Mouse (Mus musculus): ENCODE measurements around the gene Gm9774. TPM values are rescaled to one million over a fixed set of nuclear protein-coding genes. Genes with fewer than 3 reads are reported as not detected.

Gm9774 gene
- polyA plus RNA-seq, 1 experiment, result 8.5 TPM

GRCm38 (mm10) chr3:92385385-92385784, 43.8 kb downstream of the Gm9774 start, which contains the start of gene Sprr2h:
Gene Sprr2h (plus strand): TSS chr3:92385685.
- Histone ChIP-seq H3ac (ENCODE audit: control insufficient read depth, insufficient read length, low read depth) (no peak within 1 kb of the TSS), H3K79me3 (ENCODE audit: low read depth) (no peaks in the 10 kb centered on the region), H3K4me3 (ENCODE audit: insufficient read depth, poor library complexity, severe bottlenecking) (no peak within 1 kb of the TSS), H3K27me3 (ENCODE audit: control insufficient read depth, insufficient read depth, insufficient read length) (no peaks in the 10 kb centered on the region), H3K79me2 (ENCODE audit: control insufficient read depth, insufficient read depth) (no peaks in the 10 kb centered on the region), H3K36me3 (ENCODE audit: control insufficient read depth, insufficient read depth) (no peaks in the 10 kb centered on the region)
- TF ChIP-seq MAX (IDR thresholded peaks at IDR 0.05), result no peak
- TF ChIP-seq MYOD1 (IDR thresholded peaks at IDR 0.05; ENCODE audit: control insufficient read depth, insufficient read length, low read depth), result no peak
- no peak for TF ChIP-seq CTCF (IDR thresholded peaks at IDR 0.05; ENCODE audit: control insufficient read depth, insufficient read depth, insufficient read length)
- no peak for TF ChIP-seq USF1 (IDR thresholded peaks at IDR 0.05; ENCODE audit: low read depth)
- TF ChIP-seq MYOG (IDR thresholded peaks at IDR 0.05; ENCODE audit: control insufficient read depth, extremely low read depth, insufficient read length), result no peak
- no peak for TF ChIP-seq FOSL1 (IDR thresholded peaks at IDR 0.05; ENCODE audit: insufficient read depth, low read length, poor library complexity, severe bottlenecking)
- TF ChIP-seq CEBPB (IDR thresholded peaks at IDR 0.05; ENCODE audit: low read depth), result no peak

Other genes starting within 250 kb of the Gm9774 start
- 0.06 TPM for gene Sprr2a1, start 213.6 kb downstream of the Gm9774 start, polyA plus RNA-seq (2012; fragmentation: generic; extraction: Trizol)
- gene Sprr2a2, start 213.5 kb downstream of the Gm9774 start, polyA plus RNA-seq (2012; fragmentation: generic; extraction: Trizol), result 2.6 TPM
- 0.13 TPM for gene Sprr2a3, start 144.0 kb downstream of the Gm9774 start, polyA plus RNA-seq (2012; fragmentation: generic; extraction: Trizol)
- 0.11 TPM for gene Sprr2b, start 112.8 kb downstream of the Gm9774 start, polyA plus RNA-seq (2012; fragmentation: generic; extraction: Trizol)
- not detected for gene Sprr2d, start 90.3 kb downstream of the Gm9774 start, polyA plus RNA-seq (2012; fragmentation: generic; extraction: Trizol)
- gene Sprr2e, start 77.3 kb downstream of the Gm9774 start, polyA plus RNA-seq (2012; fragmentation: generic; extraction: Trizol), result 0.06 TPM
- not detected for gene Sprr2f, start 64.2 kb downstream of the Gm9774 start, polyA plus RNA-seq (2012; fragmentation: generic; extraction: Trizol)
- 1.8 TPM for gene Sprr2h, start 43.7 kb downstream of the Gm9774 start, polyA plus RNA-seq (2012; fragmentation: generic; extraction: Trizol)
- not detected for gene Sprr2i, start 21.4 kb downstream of the Gm9774 start, polyA plus RNA-seq (2012; fragmentation: generic; extraction: Trizol)
- 0.16 TPM for gene Sprr2j-ps, start 11.3 kb downstream of the Gm9774 start, polyA plus RNA-seq (2012; fragmentation: generic; extraction: Trizol)
- 4.0 TPM for gene Sprr2k, start 3.2 kb upstream of the Gm9774 start, polyA plus RNA-seq (2012; fragmentation: generic; extraction: Trizol)
- 0.46 TPM for gene Sprr1b, start 9.4 kb upstream of the Gm9774 start, polyA plus RNA-seq (2012; fragmentation: generic; extraction: Trizol)
- gene Sprr3, start 29.3 kb upstream of the Gm9774 start, polyA plus RNA-seq (2012; fragmentation: generic; extraction: Trizol), result not detected
- 23.8 TPM for gene Sprr1a, start 56.5 kb upstream of the Gm9774 start, polyA plus RNA-seq (2012; fragmentation: generic; extraction: Trizol)
- gene Sprr4, start 71.1 kb upstream of the Gm9774 start, polyA plus RNA-seq (2012; fragmentation: generic; extraction: Trizol), result not detected
- not detected for gene 2310046K23Rik, start 105.1 kb upstream of the Gm9774 start, polyA plus RNA-seq (2012; fragmentation: generic; extraction: Trizol)
- gene Ivl, start 144.3 kb upstream of the Gm9774 start, polyA plus RNA-seq (2012; fragmentation: generic; extraction: Trizol), result 0.04 TPM
- gene Smcp, start 159.6 kb upstream of the Gm9774 start, polyA plus RNA-seq (2012; fragmentation: generic; extraction: Trizol), result not detected
- not detected for gene 2210017I01Rik, start 178.1 kb upstream of the Gm9774 start, polyA plus RNA-seq (2012; fragmentation: generic; extraction: Trizol)
- gene Lce6a, start 192.2 kb upstream of the Gm9774 start, polyA plus RNA-seq (2012; fragmentation: generic; extraction: Trizol), result not detected
- gene Lce1a1, start 218.9 kb upstream of the Gm9774 start, polyA plus RNA-seq (2012; fragmentation: generic; extraction: Trizol), result not detected
- not detected for gene Lce1b, start 227.5 kb upstream of the Gm9774 start, polyA plus RNA-seq (2012; fragmentation: generic; extraction: Trizol)
- not detected for gene Lce1a2, start 240.9 kb upstream of the Gm9774 start, polyA plus RNA-seq (2012; fragmentation: generic; extraction: Trizol)
- not detected for gene Lce1c, start 249.8 kb upstream of the Gm9774 start, polyA plus RNA-seq (2012; fragmentation: generic; extraction: Trizol)

Measured in C2C12 (cell line).